21 mouse cellular contexts compared by ENCODE assay signal in genomic region chr14:32249616-32250015, GRCm38 (mm10). TPM values are rescaled to one million over a fixed set of nuclear protein-coding genes. Genes with fewer than 3 reads are reported as not detected.
A peak's percentile ranks its signal among the peaks of the same experiment; 100 is the strongest.
DNase-seq lines count a peak whose midpoint lies in the region; ATAC-seq and TF ChIP-seq lines count a peak whose summit lies in the region.
"Had no signal": no experiment of that assay in that cellular context is flagged by ENCODE, and none has a peak within 500 bp of the region (broad histone marks: within the 10 kb centered on the region; RNA-seq: fewer than 3 reads in every experiment).

No protein-coding gene starts in this region.

- no peaks in the 10 kb centered on the region for H3K9me3 ChIP-seq in kidney, embryonic 15.5 days (replicated peaks)
- H3K9me3 ChIP-seq in midbrain, postnatal 0 days (ENCODE audit: low read length), result no peaks in the 10 kb centered on the region
- H3K9me3 ChIP-seq: embryonic facial prominence, embryonic 13.5 days; forebrain, embryonic 12.5 days; heart, embryonic 15.5 days had no signal

- no peak overlapping the region for H3K4me3 ChIP-seq in kidney, embryonic 15.5 days (replicated peaks)
- no peak overlapping the region for H3K4me3 ChIP-seq in midbrain, postnatal 0 days (ENCODE audit: low read depth, low read length)
- H3K4me3 ChIP-seq: embryonic facial prominence, embryonic 13.5 days; forebrain, embryonic 12.5 days; heart, embryonic 15.5 days had no signal

- no peak overlapping the region for H3K9ac ChIP-seq in kidney, embryonic 15.5 days
- H3K9ac ChIP-seq in midbrain, postnatal 0 days (replicated peaks; ENCODE audit: low read length, poor library complexity, severe bottlenecking), result no peak overlapping the region
- H3K9ac ChIP-seq: embryonic facial prominence, embryonic 13.5 days; forebrain, embryonic 12.5 days; heart, embryonic 15.5 days had no signal

- DNase-seq in kidney, adult 11 months, result peak; percentile 51
- peak; percentile 13 for DNase-seq in MN1 (ENCODE audit: low spot score)
- peak; percentile 27 for DNase-seq in kidney, postnatal 10 days
- DNase-seq in yolk sac, embryonic 10.5 days (ENCODE audit: low spot score), result peak; percentile 30
- DNase-seq in midbrain, postnatal 0 days (ENCODE audit: low spot score), result no peak
- no peak for DNase-seq in cerebellum, adult 8-10 months
- DNase-seq: adrenal gland, postnatal 14 days; cerebellum, adult 11-12 months; cerebellum, adult 9-11 months; cerebellum, postnatal 36 days; gastrocnemius, postnatal 10 days; heart, adult 18-20 months; heart, postnatal 14 days had no signal

- no peak overlapping the region for H3K27ac ChIP-seq in kidney, embryonic 15.5 days
- H3K27ac ChIP-seq in midbrain, postnatal 0 days (ENCODE audit: low read depth, low read length), result no peak overlapping the region
- H3K27ac ChIP-seq: embryonic facial prominence, embryonic 13.5 days; forebrain, embryonic 12.5 days; heart, embryonic 15.5 days had no signal

- H3K4me1 ChIP-seq in kidney, embryonic 15.5 days, result no peaks in the 10 kb centered on the region
- H3K4me1 ChIP-seq in midbrain, postnatal 0 days (ENCODE audit: insufficient read depth, low read length), result no peaks in the 10 kb centered on the region
- H3K4me1 ChIP-seq: embryonic facial prominence, embryonic 13.5 days; heart, embryonic 15.5 days had no signal

- peaks cover 12% of the 10 kb centered on the region for H3K36me3 ChIP-seq in kidney, embryonic 15.5 days
- H3K36me3 ChIP-seq in midbrain, postnatal 0 days (ENCODE audit: insufficient read depth, low read length), result peaks cover 17% of the 10 kb centered on the region; the same call in 1 of the 2 replicates

- TF ChIP-seq CTCF in midbrain, postnatal 0 days (IDR thresholded peaks at IDR 0.05), result no peak

- WGBS in kidney, embryonic 15.5 days, result 77% methylated on average over 6 of the region's 6 CpGs
- 83% methylated on average over 6 of the region's 6 CpGs for WGBS in midbrain, postnatal 0 days

- no peak for ATAC-seq in kidney, embryonic 15.5 days (replicated peaks; ENCODE audit: low FRiP score)
- no peak for ATAC-seq in midbrain, postnatal 0 days (ENCODE audit: low FRiP score)
- ATAC-seq: activated CD4-positive, CD25-positive, alpha-beta regulatory T cell, adult 4 months; forebrain, embryonic 16.5 days; Patski had no signal

- H3K4me2 ChIP-seq in kidney, embryonic 15.5 days, result no peak overlapping the region
- H3K4me2 ChIP-seq in midbrain, postnatal 0 days (ENCODE audit: low read depth, low read length, poor library complexity, severe bottlenecking), result no peak overlapping the region
- H3K4me2 ChIP-seq: embryonic facial prominence, embryonic 13.5 days; forebrain, embryonic 12.5 days; heart, embryonic 11.5 days; heart, embryonic 15.5 days had no signal

- no peaks in the 10 kb centered on the region for H3K27me3 ChIP-seq in kidney, embryonic 15.5 days
- H3K27me3 ChIP-seq in midbrain, postnatal 0 days (ENCODE audit: insufficient read depth, low read length), result no peaks in the 10 kb centered on the region
- H3K27me3 ChIP-seq: embryonic facial prominence, embryonic 13.5 days; forebrain, embryonic 12.5 days; heart, embryonic 15.5 days; Patski had no signal

RNA-seq across cellular contexts. Expression of gene Parg, which starts 47.9 kb away (rescaled TPM):
- 46.2 and 48.1 TPM in 2 replicates for polyA plus RNA-seq in kidney, embryonic 15.5 days (2015; fragmentation: Nextera tagmentation; extraction: Ambion mirVana)
- 40.7 and 45.9 TPM in 2 replicates for total RNA-seq in midbrain, postnatal 0 days (2014; rRNA removed)
- 24.7 and 25.7 TPM in 2 replicates for polyA plus RNA-seq in midbrain, postnatal 0 days (2015; fragmentation: Nextera tagmentation; extraction: Ambion mirVana)

RNA-seq across cellular contexts. Expression of gene Timm23, which starts 47.9 kb away (rescaled TPM):
- polyA plus RNA-seq in kidney, embryonic 15.5 days (2015; fragmentation: Nextera tagmentation; extraction: Ambion mirVana), result 300 and 306 TPM in 2 replicates
- 107 and 113 TPM in 2 replicates for total RNA-seq in midbrain, postnatal 0 days (2014; rRNA removed)
- polyA plus RNA-seq in midbrain, postnatal 0 days (2015; fragmentation: Nextera tagmentation; extraction: Ambion mirVana), result 242 and 251 TPM in 2 replicates

Comparison
In these comparisons a context has a peak if more than half of its experiments do, and no peak if none do; other contexts are left out.
1. DNase-seq: peak in kidney, adult 11 months (single experiment), MN1 (single experiment), kidney, postnatal 10 days (single experiment) and yolk sac, embryonic 10.5 days (single experiment); none in midbrain, postnatal 0 days (single experiment) and cerebellum, adult 8-10 months (single experiment).